Mouse (Mus musculus): ENCODE results near the gene Epb41.
A peak's percentile ranks its signal among the peaks of the same experiment; 100 is the strongest.

- no peak for TF ChIP-seq CTCF (IDR thresholded peaks at IDR 0.05)
- TF ChIP-seq EP300 (IDR thresholded peaks at IDR 0.05; ENCODE audit: insufficient read depth, low read depth, low read length): 0 out of 2 replicates have a peak, but pooled peaks have one; percentile 16
These were observed 156.2 kb downstream of the Epb41 start for GRCm38 (mm10) chr4:131918711-131919500.

Data from heart, adult 2 months (tissue).